Mouse (Mus musculus) midbrain, embryonic 16.5 days (tissue): ENCODE results near the gene Enpp7. TPM values are rescaled to one million over a fixed set of nuclear protein-coding genes. Genes with fewer than 3 reads are reported as not detected.

Source experiments
- ATAC-seq: fragments of 200-750 bp; cut with Nextera tagmentation; 2 replicates; pipeline ENCODE4 v1.8.0; 2017; ENCODE audit warnings: moderate TSS enrichment
- H3K27ac ChIP-seq: fragments of 300-500 bp; sonication (generic); 2 replicates; pipeline ENCODE4 v1.5.1; 2014; ENCODE audit warnings: mild to moderate bottlenecking, low read length, mixed read lengths
- H3K27me3 ChIP-seq: fragments of 300-500 bp; sonication (generic); 2 replicates; pipeline ENCODE4 v1.6.1; 2014; ENCODE audit warnings: low read depth, low read length, mixed read lengths; ENCODE audit not compliant: control insufficient read depth, insufficient read depth
- H3K36me3 ChIP-seq: fragments of 300-500 bp; sonication (generic); 2 replicates; pipeline ENCODE4 v1.6.1; 2014; ENCODE audit warnings: mild to moderate bottlenecking, low read length, moderate library complexity, mixed read lengths; ENCODE audit not compliant: control insufficient read depth, insufficient read depth
- H3K4me1 ChIP-seq: fragments of 300-500 bp; sonication (generic); 2 replicates; pipeline ENCODE4 v1.6.1; 2014; ENCODE audit warnings: mild to moderate bottlenecking, low read length, mixed read lengths; ENCODE audit not compliant: control insufficient read depth, insufficient read depth
- H3K4me2 ChIP-seq: fragments of 300-500 bp; sonication (generic); 2 replicates; pipeline ENCODE4 v1.6.1; 2014; ENCODE audit warnings: mild to moderate bottlenecking, low read length, mixed read lengths
- H3K4me3 ChIP-seq: fragments of 300-500 bp; sonication (generic); 2 replicates; pipeline ENCODE4 v1.5.1; 2014; ENCODE audit warnings: low read depth, mild to moderate bottlenecking, low read length, moderate library complexity, mixed read lengths
- H3K9ac ChIP-seq: fragments of 300-500 bp; sonication (generic); 2 replicates; pipeline ENCODE4 v1.6.1; 2014; ENCODE audit warnings: low read depth, low read length, mixed read lengths
- H3K9me3 ChIP-seq: fragments of 300-500 bp; sonication (generic); replicated peaks from 2 replicates; pipeline ENCODE4 v1.6.1; 2014; ENCODE audit warnings: mild to moderate bottlenecking, low read length, mixed read lengths; ENCODE audit not compliant: control insufficient read depth, poor library complexity, severe bottlenecking
- WGBS: fragments of 180-500 bp; shearing (Covaris S2); extraction: QIAGEN DNeasy Blood & Tissue Kit; methylation state at CpG from one replicate; pipeline ENCODE4 v1.1.7; 2014; 5-methylcytosine and 5-hydroxymethylcytosine counted together
- polyA plus RNA-seq: library from polyadenylated mRNA; unstranded; fragments of >200 nt; fragmentation: Nextera tagmentation; extraction: Ambion mirVana; gene quantifications from 2 replicates; pipeline ENCODE4 v1.2.1, GENCODE M21; 2015

The Enpp7 gene
- polyA plus RNA-seq, 1 experiment from 2014 or later = not detected

- H3K4me1 ChIP-seq = peaks cover 47% of the 10 kb centered on the region
- H3K36me3 ChIP-seq = 0 out of 2 replicates have a peak, but pooled peaks cover 5% of the 10 kb centered on the region
- ATAC-seq = no peak
- no peak overlapping the region for H3K9ac ChIP-seq
- H3K9me3 ChIP-seq = no peaks in the 10 kb centered on the region
- H3K27me3 ChIP-seq = peaks cover 31% of the 10 kb centered on the region
- peak overlapping the region; percentile 8 for H3K4me3 ChIP-seq
- 5% methylated on average over 21 of the region's 21 CpGs for WGBS
- no peak overlapping the region for H3K27ac ChIP-seq
- H3K4me2 ChIP-seq = peak overlapping the region; percentile 20; the same call in 1 of the 2 replicates
These were observed 47.7 kb downstream of the Enpp7 start for GRCm38 (mm10) chr11:119035686-119036165.

- no peak overlapping the region for H3K27ac ChIP-seq
- peaks cover 31% of the 10 kb centered on the region for H3K27me3 ChIP-seq
- H3K9me3 ChIP-seq = no peaks in the 10 kb centered on the region
- no peak overlapping the region for H3K4me2 ChIP-seq
- 12% methylated on average over 15 of the region's 15 CpGs for WGBS
- no peak overlapping the region for H3K4me3 ChIP-seq
- H3K4me1 ChIP-seq = peaks cover 47% of the 10 kb centered on the region
- H3K36me3 ChIP-seq = 0 out of 2 replicates have a peak, but pooled peaks cover 5% of the 10 kb centered on the region
- H3K9ac ChIP-seq = no peak overlapping the region
- ATAC-seq = no peak
These were observed 48.5 kb downstream of the Enpp7 start for GRCm38 (mm10) chr11:119036447-119036846.

GRCm38 (mm10) chr11:119036934-119037779 is 49.2 kb downstream of the Enpp7 start:
- peak overlapping the region; percentile 64 for H3K4me2 ChIP-seq
- 6% methylated on average over 57 of the region's 57 CpGs for WGBS
- peak overlapping the region; percentile 55 for H3K9ac ChIP-seq
- ATAC-seq = no peak
- 0 out of 2 replicates have a peak, but pooled peaks cover 5% of the 10 kb centered on the region for H3K36me3 ChIP-seq
- H3K4me1 ChIP-seq = peaks cover 53% of the 10 kb centered on the region
- H3K27me3 ChIP-seq = peaks cover 31% of the 10 kb centered on the region
- peak overlapping the region; percentile 39 for H3K4me3 ChIP-seq
- no peaks in the 10 kb centered on the region for H3K9me3 ChIP-seq
- no peak overlapping the region for H3K27ac ChIP-seq

- Histone ChIP-seq H3K27me3 (peaks cover 31% of the 10 kb centered on the region), H3K4me1 (peaks cover 53% of the 10 kb centered on the region)
These were observed 49.9 kb downstream of the Enpp7 start for GRCm38 (mm10) chr11:119037780-119038401.

GRCm38 (mm10) chr11:119038744-119039484 is 50.9 kb downstream of the Enpp7 start:
- no peak for ATAC-seq
- Histone ChIP-seq H3K36me3 (0 out of 2 replicates have a peak, but pooled peaks cover 5% of the 10 kb centered on the region), H3K4me3 (no peak overlapping the region), H3K4me2 (peak overlapping the region; percentile 4; the same call in 1 of the 2 replicates), H3K27me3 (peaks cover 36% of the 10 kb centered on the region), H3K27ac (no peak overlapping the region), H3K9me3 (no peaks in the 10 kb centered on the region), H3K4me1 (peaks cover 53% of the 10 kb centered on the region), H3K9ac (no peak overlapping the region)
- WGBS = 34% methylated on average over 22 of the region's 22 CpGs

More at GRCm38 (mm10) chr11:119037780-119038401, 49.9 kb downstream of the Enpp7 start:
- Histone ChIP-seq H3K4me3 (peak overlapping the region; percentile 39), H3K9me3 (no peaks in the 10 kb centered on the region), H3K9ac (no peak overlapping the region), H3K4me2 (peak overlapping the region; percentile 64), H3K27ac (no peak overlapping the region), H3K36me3 (0 out of 2 replicates have a peak, but pooled peaks cover 5% of the 10 kb centered on the region)
- ATAC-seq = no peak
- 18% methylated on average over 18 of the region's 18 CpGs for WGBS

GRCm38 (mm10) chr11:119039732-119040512 is 51.9 kb downstream of the Enpp7 start:
- Histone ChIP-seq H3K4me2 (peak overlapping the region; percentile 59), H3K36me3 (0 out of 2 replicates have a peak, but pooled peaks cover 5% of the 10 kb centered on the region), H3K9me3 (no peaks in the 10 kb centered on the region), H3K9ac (peak overlapping the region; percentile 88), H3K27me3 (peaks cover 43% of the 10 kb centered on the region), H3K4me3 (peak overlapping the region; percentile 63), H3K27ac (peak overlapping the region; percentile 93), H3K4me1 (peaks cover 54% of the 10 kb centered on the region)
- 4% methylated on average over 21 of the region's 21 CpGs for WGBS
- ATAC-seq = no peak

GRCm38 (mm10) chr11:119040600-119041324 is 52.8 kb downstream of the Enpp7 start, which contains the start of gene Cbx8:
Gene Cbx8, minus strand, starts transcription at chr11:119040969.
- Histone ChIP-seq H3K9ac (peak within 1 kb of the TSS; percentile 89), H3K4me1 (peaks cover 46% of the 10 kb centered on the region), H3K36me3 (0 out of 2 replicates have a peak, but pooled peaks cover 5% of the 10 kb centered on the region), H3K4me2 (peak within 1 kb of the TSS; percentile 92), H3K4me3 (peak within 1 kb of the TSS; percentile 63), H3K27ac (peak within 1 kb of the TSS; percentile 93), H3K27me3 (peaks cover 43% of the 10 kb centered on the region), H3K9me3 (no peaks in the 10 kb centered on the region)
- peak; percentile 92 for ATAC-seq
- WGBS = 0% methylated on average over 60 of the region's 63 CpGs
